Mouse (Mus musculus): ENCODE results near the gene Sertad1. TPM values are rescaled to one million over a fixed set of nuclear protein-coding genes. Genes with fewer than 3 reads are reported as not detected.
A peak's percentile ranks its signal among the peaks of the same experiment; 100 is the strongest.

Gene Sertad1
- total RNA-seq (2021), result 10 to 100 TPM; 19.0 to 27.9 TPM
- long read RNA-seq, experiment 1, transcript Sertad1-201 (2 exons, 1,233 nt), result major isoform, 34 of 38 reads
- long read RNA-seq, experiment 1, partial matches to known transcripts, result 0 of 38 reads
- long read RNA-seq, experiment 1, other reads (novel, unspliced or antisense), result 4 of 38 reads
- long read RNA-seq, experiment 2, transcript Sertad1-201 (2 exons, 1,233 nt), result major isoform, 8 of 10 reads
- long read RNA-seq, experiment 2, partial matches to known transcripts, result 0 of 10 reads
- long read RNA-seq, experiment 2, other reads (novel, unspliced or antisense), result 2 of 10 reads

DNA sequence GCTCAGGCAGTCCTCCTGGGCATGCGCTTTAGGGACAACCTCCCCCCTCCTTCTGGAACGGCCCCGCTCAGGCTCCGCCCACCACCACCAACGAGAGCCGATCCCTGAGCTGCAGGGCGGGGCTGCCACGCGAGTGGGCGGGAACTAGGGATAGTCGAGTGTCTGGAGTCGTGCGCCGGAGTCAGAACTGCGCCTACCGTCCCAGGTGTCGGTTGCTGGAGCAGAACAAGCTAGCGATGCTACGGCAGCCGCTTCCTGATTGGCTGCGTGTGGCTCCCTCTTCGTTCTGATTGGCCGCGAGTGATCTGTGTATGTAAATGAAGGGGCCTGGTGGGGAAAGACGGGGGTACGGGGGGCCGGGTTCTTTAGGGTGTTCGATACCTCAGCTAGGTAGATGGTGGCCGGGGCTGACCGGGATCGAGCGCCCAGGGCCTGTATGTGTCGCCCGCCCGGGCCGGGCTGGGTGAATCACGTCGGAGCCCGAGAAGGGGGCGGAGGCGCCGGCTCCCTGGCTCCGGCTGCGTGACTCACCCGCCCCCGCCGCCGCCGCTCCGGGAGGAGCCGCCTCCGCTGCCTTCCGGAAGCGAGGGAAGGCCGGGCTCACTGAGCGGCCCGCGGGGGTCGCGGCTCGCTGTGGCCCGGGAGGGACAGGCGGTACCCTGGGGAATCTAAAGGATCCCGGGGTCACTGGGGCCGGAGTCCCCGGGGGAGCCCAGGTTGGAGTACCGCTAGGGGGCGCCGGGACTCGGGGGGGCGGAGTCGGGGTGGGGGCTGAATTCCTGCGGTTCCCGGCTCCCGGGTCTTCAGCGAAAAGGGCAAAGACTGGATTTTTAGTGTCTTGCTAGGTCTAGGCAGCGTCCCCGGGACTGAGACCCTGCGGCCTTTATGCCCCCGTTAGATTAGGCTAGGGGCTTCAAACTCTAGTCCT is at the start of gene Sertad1:
Gene Sertad1, plus strand, starts transcription at position 141 of the 928 bp plus-strand sequence.
- DNase-seq, result peak; percentile 100

DNA sequence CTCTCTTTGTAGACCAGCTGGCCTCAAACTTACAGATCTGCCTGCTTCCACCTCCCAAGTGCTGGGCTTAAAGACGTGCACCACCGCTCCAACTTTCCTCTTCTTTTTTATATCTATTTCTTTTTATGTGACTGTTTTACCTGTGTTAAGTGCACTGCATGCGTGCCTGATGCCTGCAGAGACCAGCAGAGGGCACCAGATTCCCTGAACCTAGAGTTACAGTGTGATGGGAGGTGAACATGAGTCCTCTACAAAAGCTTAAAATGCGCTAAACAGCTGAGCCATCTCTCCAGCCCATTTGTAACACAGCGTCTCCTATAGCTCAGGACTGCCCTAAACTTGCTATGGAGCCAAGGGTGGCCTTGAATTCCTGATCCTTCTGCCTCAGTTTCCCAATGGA is 49.2 kb upstream of the Sertad1 start:
- peak; percentile 29 for DNase-seq

DNA sequence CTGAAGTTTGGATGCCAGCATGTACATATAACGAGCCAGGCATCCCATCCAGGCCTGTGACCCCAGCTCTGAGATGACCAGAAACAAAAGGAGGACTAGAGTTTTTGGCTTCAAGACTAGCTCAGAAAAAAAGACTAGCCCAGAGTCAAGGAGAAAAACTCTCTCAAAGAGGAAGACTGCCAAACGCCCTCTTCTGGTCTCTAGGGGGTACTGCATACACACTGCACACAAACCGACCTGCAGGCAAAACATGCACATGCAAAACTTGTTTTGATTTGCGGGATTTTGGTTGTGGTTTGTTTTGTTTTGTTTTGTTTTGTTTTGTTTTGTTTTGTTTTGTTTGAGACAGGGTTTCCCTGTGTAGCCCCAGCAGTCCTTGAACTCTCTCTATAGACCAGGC is 46.7 kb upstream of the Sertad1 start:
- no peak for DNase-seq

DNA sequence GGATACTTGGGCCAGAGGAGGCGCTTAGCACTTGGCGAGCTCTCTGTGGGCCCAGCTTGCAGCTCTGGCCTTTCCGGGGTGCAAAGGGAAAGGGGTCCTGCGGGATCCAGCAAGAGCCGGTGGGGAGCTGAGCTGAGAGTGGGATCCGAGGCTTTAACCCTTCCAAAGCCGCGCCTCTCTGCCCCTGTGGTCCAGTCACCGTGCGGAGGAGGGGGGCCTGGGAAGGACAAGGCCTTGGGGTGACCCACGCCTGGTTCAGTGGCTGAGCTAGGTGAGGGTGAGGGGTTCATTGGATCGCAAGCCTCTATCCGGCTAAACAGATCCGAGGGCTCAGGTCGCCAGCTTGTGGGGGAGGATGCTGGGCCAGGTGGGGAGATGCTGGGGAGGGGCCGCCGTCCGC is 40.7 kb upstream of the Sertad1 start:
- no peak for DNase-seq

DNA sequence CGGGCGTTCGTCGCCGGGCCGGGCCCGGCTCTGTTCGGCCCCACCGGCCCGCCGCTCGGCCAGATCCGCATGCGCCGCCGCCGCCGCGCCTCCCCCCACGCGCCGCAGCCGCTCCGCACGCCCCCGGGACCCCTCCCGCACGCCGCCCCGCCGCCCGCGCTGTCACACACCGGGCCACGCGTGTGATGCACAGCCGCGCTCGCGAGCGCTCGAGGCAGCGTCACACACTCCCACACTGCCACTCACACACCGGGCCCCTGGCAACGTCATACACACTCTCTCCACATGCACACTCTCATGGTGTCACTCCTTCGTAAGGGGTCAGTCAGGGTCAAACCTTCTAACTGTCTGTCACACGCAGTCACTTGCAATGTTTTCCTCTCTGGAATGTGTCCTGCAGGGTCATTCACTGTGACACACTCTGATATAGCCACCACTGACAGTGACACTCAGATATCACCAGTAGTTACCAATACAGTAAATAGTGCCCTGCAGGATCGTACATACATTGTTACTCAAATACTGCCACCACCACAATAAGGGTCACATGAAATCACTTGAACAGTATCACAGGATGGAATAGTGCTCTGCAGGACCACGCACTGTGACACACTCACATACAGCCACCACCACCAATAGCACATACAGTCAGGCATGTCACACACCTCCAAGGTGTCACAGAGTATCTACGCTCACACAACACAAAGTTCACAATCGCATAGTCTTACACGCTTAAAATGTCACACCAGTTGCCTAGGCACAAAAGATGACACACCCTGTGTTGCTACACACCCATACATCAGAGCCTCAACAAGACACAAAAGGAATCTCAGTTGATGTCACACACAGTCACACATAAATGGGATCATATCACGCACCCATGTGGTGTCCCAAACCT is 39.9 kb upstream of the Sertad1 start:
- DNase-seq, result peak; percentile 34

DNA sequence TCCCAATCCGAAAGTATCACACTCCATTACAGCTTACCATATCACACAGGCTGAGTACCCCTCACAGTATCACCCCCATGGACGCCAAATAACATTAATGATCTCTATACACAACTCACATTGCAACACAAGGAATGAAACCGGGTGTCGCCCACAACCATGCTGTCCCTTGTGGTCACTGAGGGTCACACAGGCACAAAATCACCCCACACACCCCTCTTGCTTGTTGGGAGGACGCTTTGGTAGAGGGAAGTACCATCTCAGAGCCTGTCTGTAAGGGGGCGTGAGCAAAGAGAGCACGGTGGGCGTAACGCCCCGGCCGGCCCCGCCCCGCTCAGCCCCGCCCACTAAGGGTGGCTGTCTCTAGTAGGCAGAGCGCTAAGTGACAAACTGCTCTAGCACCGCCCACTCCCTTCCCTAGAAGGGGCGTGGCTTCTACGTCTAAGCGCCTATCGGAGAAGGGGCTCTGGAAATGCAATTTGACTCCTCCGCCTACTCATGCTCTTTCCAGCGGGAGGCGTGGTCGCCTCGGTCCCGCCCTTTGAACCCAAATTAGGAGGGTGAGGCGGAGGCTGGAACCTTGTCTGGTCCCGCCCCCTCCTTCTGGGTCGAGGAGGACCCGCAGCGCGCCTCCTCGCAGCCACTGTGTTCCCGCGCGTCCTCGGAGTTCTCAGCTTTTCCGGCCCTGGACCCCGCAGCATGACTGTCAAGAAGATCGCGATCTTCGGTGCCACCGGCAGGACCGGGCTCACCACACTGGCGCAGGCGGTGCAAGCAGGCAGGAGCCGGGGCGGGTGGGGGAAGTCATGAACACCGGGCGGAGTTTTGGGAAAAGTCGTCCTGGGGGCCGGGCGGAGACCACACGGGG is 39.1 kb upstream of the Sertad1 start, which contains the start of the genes Sptbn4 and Blvrb:
Gene Sptbn4, minus strand, starts transcription at position 268 of the 868 bp plus-strand sequence.
Gene Blvrb, plus strand, starts transcription at position 560 of the 868 bp plus-strand sequence.
- DNase-seq, result peak; percentile 98

DNA sequence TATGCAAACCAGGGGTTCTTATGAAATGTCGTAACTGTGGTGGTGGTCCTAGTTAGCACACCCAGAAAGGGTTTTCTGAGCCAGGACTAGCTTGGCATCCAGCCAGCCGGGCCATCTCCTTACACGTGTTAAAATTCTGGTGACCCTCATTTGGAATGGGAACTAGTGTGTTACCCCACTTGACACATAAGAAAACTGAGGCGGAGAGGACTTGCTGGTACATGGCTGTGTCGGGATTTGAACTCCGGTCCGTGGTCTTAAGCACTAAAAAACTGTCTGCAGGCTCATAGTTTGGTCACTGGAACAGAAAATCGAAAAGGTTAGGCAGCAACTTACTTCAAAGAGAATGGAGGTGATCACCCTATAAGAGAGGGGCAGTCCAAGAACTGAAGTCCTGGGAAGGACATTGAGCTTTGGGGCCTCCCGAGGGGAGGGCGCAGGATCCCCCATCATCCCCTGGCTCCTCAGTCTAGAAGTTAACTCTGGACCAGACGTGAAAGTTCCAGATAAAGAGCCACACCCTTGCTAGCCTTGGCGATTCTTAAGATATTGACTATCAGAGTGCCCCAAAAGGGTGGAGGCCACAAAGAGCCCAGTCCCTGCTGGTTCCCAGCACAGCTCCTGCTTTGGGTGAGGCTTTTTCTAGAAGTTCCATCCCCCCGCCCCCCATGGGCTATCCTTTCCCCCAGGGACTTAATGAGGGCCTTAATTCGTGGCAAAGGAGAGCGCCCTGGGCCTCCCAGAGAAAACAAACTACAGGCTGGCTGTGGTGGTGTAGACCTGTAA is 38.1 kb upstream of the Sertad1 start:
- peak; percentile 23 for DNase-seq

DNA sequence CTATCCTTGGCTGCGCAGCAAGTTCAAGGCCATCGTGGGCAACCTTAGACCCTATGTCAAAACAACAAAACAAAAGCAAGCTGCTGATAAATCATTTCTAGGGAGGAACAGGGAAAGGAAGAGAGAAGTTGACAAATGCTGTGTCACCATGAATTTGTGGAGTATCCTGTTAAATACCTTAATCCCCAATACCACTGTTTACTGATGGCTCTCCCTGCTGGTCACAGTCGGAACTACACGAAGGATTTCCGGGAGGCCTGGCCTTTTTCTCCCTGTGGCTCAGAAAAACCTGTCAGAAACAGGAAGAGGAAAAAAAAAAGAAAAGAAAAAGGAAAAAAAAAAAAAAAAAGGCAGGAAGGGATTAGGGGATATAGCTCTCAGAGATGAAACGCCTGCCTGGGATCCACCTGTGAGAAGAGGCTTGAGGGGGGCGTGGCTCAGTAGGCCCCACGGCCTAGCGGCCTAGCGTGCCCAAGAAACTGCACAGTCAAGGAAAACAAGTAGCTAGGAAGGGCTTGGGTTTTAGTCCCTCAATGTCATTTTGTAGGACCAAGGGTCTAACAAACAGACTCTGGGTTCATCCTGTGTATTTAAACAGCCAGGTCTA is 37.4 kb upstream of the Sertad1 start:
- peak; percentile 83 for DNase-seq

DNA sequence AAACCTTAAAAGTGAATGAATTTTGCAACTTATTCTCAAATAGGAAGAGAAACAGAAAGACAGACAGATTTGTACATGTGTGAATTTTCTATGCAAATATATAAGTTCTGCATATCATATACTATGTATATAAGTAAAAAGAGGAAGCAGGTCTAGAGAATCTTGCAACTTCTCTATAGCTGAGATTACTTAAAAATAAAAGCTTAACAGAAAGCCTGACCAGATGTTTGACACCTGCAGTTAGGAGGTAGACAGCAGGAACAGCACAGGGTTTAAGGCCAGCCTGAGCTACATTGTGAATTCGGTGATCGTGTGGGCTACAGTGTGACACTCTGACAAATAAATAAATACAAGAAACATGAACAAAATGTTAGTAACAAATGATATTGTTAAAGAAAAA is 35.4 kb upstream of the Sertad1 start:
- no peak for DNase-seq

DNA sequence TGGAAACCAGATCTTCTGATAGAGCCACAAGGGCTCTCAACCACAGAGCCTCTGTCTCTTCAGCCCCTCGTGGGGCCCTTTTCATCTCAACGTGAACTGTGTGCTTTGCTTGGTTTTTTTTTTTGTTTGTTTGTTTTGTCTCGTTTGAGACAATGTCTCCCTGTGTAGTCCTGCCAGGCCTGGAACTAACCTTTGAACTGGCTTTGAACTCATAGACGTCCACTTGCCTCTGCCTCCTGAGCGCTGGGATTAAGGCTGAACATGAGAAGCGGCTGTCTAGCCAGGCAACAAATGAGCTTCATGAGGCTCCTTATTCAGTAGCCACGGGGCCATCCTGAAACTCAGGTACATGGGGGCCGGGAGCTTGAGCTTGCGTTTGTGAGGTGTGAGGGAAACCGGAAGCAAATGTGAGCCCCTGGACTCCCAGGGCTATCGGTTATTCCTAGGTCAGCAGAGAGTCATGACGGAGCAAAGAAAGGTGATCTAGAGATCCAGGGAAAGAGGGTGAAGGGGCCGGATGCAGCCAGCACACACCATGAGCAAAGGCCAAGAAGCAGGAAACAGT is 34.4 kb upstream of the Sertad1 start:
- no peak for DNase-seq

DNA sequence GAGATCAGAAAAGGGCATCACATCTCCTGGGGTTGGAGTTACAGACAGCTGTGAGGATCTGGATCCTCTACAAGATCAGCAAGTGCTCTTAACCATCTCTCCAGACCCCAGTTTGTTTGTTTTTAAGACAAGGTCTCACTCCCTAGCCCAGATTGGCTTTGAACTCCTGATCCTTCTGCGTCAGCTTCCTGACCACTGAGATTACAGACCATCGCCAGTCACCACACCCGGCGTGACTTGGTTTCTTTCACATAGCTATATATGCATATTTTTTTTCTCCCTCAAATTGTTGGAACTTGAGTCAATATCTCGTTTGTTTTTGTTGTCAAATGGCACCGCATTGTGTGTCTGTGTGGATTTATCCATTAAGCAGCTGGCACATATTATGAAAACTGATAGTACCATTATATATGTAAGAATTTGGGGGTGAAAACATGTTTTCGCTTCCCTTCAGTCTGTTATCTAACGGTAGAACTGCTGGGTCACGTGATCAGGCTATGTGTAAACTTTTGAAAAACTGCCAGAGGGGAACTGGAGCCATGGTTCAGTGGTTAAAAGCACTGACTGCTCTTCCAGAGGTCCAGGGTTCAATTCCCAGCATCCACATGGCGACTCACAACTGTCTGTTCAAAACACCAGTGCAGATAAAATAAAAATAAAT is 32.1 kb upstream of the Sertad1 start:
- no peak for DNase-seq

DNA sequence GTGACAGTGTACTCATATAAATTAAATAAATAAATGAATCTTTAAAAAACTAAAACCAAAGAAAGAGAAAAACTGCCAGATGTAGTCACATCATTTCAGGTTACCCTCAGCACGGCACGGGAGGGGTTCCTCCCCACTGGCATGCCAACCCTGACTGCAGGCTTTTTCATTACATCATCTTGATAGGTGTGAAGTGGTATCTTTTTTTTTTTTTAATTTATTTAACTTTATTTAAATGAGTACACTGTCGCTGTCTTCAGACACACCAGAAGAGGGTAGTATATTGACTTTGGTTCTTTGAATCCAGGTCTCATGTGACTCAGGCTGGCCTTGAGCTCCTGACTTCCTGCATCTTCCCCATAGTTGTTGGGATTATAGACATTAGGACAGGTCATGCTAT is 31.4 kb upstream of the Sertad1 start:
- no peak for DNase-seq

DNA sequence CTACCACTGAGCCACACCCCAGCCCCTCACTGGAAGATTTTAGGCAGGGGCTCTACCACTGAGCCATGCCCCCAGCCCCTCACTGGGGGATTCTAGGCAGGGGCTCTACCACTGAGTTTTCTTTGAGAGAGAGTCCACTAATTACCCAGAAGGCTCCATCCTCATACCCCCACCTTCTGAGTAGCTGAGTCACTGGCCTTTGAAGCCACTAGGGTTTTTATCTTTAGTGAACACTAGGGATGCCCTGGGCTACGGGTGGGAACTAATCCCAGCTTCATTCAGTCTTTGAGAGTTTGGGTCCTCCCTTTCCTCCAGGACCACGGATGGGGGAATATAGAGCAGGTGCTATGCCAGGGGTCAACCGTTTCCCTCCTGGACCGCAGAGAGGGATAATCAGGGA is 28.1 kb upstream of the Sertad1 start:
- no peak for DNase-seq

DNA sequence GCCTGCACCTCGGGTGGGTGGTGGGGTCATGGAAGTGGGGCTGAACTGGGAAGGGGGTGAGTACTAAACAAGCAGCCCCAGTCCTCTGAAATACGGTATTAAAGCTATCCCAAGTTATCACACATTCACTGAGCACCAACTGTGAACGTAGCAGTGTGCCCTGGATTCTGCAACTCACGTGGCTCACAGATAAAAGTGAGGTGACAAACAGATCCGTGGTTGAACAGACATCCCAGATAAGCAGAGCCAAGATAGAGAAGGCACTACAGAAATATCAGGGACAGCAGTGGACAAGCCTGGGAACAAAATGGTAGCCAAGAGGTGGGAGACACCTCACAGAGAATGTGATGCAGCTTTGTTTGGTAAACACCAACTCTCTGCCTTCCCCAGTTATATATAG is 27.1 kb upstream of the Sertad1 start:
- no peak for DNase-seq

DNA sequence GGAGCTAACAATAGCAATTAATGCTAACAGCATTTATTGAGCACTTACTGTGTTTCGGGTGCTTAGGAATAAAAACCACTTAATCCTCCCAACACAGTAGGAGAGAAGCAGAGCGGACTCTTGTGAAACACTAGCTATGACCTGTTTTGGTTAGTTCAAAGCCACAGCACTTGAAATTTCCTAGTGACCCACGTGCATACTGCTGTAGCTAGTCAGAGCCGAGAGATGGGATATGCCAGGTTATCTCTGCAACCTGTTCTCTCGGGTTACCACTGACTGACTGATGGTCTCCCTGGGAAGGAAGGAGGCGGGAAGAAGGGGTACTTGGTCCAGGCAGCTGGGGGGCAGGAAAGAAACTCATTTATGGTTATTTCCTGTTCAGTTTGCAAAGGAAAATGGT is 26.2 kb upstream of the Sertad1 start:
- no peak for DNase-seq

DNA sequence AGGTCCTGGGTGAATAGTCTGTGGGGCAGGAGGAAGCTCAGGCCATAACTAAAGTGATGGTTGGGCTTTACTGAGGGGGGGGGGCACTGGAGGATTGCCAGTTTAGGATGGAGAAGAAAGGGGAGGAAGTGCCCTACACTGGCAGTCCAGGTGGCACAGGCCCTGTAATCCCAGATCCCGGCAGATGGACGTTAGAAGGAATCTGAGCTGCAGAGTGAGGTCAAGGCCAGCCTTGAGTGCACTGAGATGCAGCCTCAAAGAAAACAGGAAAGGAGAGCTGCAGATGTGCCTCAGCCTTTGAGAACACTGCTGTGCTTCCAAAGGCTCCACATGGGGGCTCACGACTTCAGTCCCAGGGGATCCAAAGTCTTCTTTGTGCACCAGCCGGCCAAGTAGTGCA is 19.1 kb upstream of the Sertad1 start:
- DNase-seq, result no peak

DNA sequence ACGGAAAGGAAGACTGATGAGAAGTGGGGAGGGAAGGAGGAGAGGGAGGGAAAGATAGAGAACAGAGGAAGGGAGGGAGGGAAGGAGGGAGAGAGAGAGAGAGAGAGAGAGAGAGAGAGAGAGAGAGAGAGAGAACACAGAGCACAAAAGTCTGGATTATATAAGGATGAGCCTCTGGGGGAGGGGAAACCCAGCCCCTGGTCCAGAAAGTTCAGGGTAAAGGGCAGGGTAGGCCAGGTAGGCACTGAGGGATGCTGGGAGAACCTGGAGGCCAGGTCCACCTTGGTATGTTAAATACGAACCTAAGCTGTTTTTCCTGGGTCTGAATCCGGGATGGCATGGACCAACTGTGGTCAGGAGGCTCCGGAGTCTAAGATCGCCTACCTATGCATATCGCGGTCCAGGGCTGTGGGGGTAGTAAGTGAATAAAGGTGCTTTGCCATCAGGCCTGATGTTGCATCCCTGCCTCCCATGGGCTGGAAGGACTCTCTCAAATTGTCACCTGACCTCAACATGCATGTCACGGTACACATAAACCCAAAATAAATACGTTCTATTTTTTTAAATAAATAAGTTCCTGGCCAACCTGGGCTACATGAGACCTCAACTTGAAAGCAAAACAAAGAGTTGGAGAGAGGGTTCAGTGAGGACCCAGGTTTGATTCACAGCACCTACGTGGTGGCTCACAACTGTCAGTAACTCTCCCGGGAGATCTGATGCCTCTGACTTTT is 15.2 kb upstream of the Sertad1 start:
- DNase-seq, result no peak

DNA sequence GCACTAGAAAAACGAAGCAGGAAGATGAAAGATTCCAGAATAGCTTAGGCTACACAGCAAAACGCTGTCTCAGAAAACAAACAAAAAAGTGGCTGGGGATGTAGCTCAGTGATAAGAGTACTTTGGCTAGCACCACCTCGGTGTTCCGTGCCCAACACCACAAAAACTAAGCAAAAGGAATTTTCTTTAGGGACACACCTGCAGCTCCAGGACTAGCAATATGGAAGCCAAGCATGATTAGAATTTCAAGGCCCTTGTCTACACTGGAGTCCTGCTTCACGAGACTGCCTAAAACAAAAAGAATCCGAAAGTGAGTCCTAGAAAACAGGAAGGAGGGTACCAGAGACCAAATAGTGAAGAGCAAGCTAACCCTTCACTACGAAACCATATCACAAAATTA is 14.1 kb upstream of the Sertad1 start:
- no peak for DNase-seq

Measured in adrenal gland, postnatal 10 days (tissue).